Mouse (Mus musculus) heart, postnatal 0 days (tissue): ENCODE measurements around the gene Dync1li1.

Experiments used
- CTCF ChIP-seq: IDR thresholded peaks from 2 replicates; pipeline ENCODE4 v1.5.1; 2016; ENCODE audit warnings: antibody characterized with exemption, control low read depth, low read depth
- EP300 ChIP-seq: IDR thresholded peaks from 2 replicates; pipeline ENCODE4 v1.6.1; 2016; ENCODE audit warnings: antibody characterized with exemption, low read depth

GRCm38 (mm10) chr9:114701031-114701430, 12.4 kb downstream of the Dync1li1 start:
- TF ChIP-seq EP300, result no peak
- no peak for TF ChIP-seq CTCF
